Mouse (Mus musculus) gastrocnemius, adult 18-20 months (tissue): ENCODE measurements around the gene Gpr37l1. TPM values are rescaled to one million over a fixed set of nuclear protein-coding genes. Genes with fewer than 3 reads are reported as not detected.

ENCODE experiments used
- DNase-seq: peaks from one replicate; pipeline ENCODE4 v3.0.0; 2021; ENCODE audit warnings: low spot score
- total RNA-seq, 2 experiments: library from RNA; stranded (reverse); gene quantifications; 2 replicates each; pipeline ENCODE4 v1.2.3; 2021

The Gpr37l1 gene
- total RNA-seq, 2 experiments from 2014 or later, result 0.46 to 0.55 TPM

GRCm38 (mm10) chr1:135182975-135183374 lies 15.5 kb upstream of the Gpr37l1 start:
- DNase-seq, result no peak

- DNase-seq, result no peak
Measured at GRCm38 (mm10) chr1:135181880-135182623, 14.6 kb upstream of the Gpr37l1 start.

- DNase-seq, result no peak
Measured at GRCm38 (mm10) chr1:135181275-135181674, 13.8 kb upstream of the Gpr37l1 start.

GRCm38 (mm10) chr1:135180830-135181229 lies 13.3 kb upstream of the Gpr37l1 start:
- DNase-seq, result no peak

GRCm38 (mm10) chr1:135178863-135179262 lies 11.4 kb upstream of the Gpr37l1 start:
- no peak for DNase-seq

- no peak for DNase-seq
Measured at GRCm38 (mm10) chr1:135177724-135178123, 10.2 kb upstream of the Gpr37l1 start.

GRCm38 (mm10) chr1:135175176-135175575 lies 7.7 kb upstream of the Gpr37l1 start:
- DNase-seq, result no peak

- DNase-seq, result no peak
Measured at GRCm38 (mm10) chr1:135173311-135173710, 5.8 kb upstream of the Gpr37l1 start.

GRCm38 (mm10) chr1:135171984-135172383 lies 4.5 kb upstream of the Gpr37l1 start:
- DNase-seq, result peak; percentile 77

- no peak for DNase-seq
Measured at GRCm38 (mm10) chr1:135171202-135171601, 3.7 kb upstream of the Gpr37l1 start.

GRCm38 (mm10) chr1:135170299-135170698 lies 2.8 kb upstream of the Gpr37l1 start:
- DNase-seq, result no peak

GRCm38 (mm10) chr1:135169556-135170224 lies 2.2 kb upstream of the Gpr37l1 start:
- DNase-seq, result no peak

- no peak for DNase-seq
Measured at GRCm38 (mm10) chr1:135168453-135169200, 1.1 kb upstream of the Gpr37l1 start.

GRCm38 (mm10) chr1:135162720-135163119 lies 4.8 kb downstream of the Gpr37l1 start:
- no peak for DNase-seq

- DNase-seq, result no peak
Measured at GRCm38 (mm10) chr1:135160411-135161050, 7.0 kb downstream of the Gpr37l1 start.

GRCm38 (mm10) chr1:135159556-135160123 lies 7.8 kb downstream of the Gpr37l1 start:
- no peak for DNase-seq

GRCm38 (mm10) chr1:135159074-135159473 lies 8.4 kb downstream of the Gpr37l1 start:
- no peak for DNase-seq

GRCm38 (mm10) chr1:135158633-135159032 lies 8.8 kb downstream of the Gpr37l1 start:
- DNase-seq, result no peak

GRCm38 (mm10) chr1:135156300-135156699 lies 11.2 kb downstream of the Gpr37l1 start:
- DNase-seq, result no peak

GRCm38 (mm10) chr1:135154411-135154959 lies 13.0 kb downstream of the Gpr37l1 start:
- peak; percentile 82 for DNase-seq

GRCm38 (mm10) chr1:135154011-135154410 lies 13.5 kb downstream of the Gpr37l1 start:
- DNase-seq, result no peak
